ENCODE assay signal across 24 mouse cellular contexts in genomic region chr1:34978156-34978555, GRCm38 (mm10).
"Had no signal": no experiment of that assay in that cellular context is flagged by ENCODE, and none has a peak within 500 bp of the region (broad histone marks: within the 10 kb centered on the region; RNA-seq: fewer than 3 reads in every experiment).

No protein-coding gene starts in this region.

- H3K9ac ChIP-seq: embryonic facial prominence, embryonic 12.5 days; embryonic facial prominence, embryonic 13.5 days; embryonic facial prominence, embryonic 15.5 days; forebrain, embryonic 12.5 days; forebrain, embryonic 13.5 days; forebrain, embryonic 15.5 days; forebrain, postnatal 0 days had no signal

- H3K4me1 ChIP-seq: embryonic facial prominence, embryonic 10.5 days; embryonic facial prominence, embryonic 12.5 days; embryonic facial prominence, embryonic 13.5 days; embryonic facial prominence, embryonic 15.5 days; forebrain, embryonic 10.5 days; forebrain, embryonic 12.5 days; forebrain, embryonic 13.5 days; forebrain, embryonic 15.5 days had no signal

- DNase-seq: cerebellum, adult 2 months; cerebellum, adult 8-10 months; cerebellum, adult 9-10 months; cerebellum, adult 9-11 months; cerebellum, postnatal 14 days; cerebellum, postnatal 25 days; cerebellum, postnatal 36 days; embryo, embryonic 11 days; forebrain, postnatal 0 days; gastrocnemius, adult 2 months; gastrocnemius, postnatal 10 days; gastrocnemius, postnatal 14 days; gastrocnemius, postnatal 25 days; gastrocnemius, postnatal 36 days; heart, adult 18-20 months had no signal

- H3K27ac ChIP-seq: embryonic facial prominence, embryonic 10.5 days; embryonic facial prominence, embryonic 12.5 days; embryonic facial prominence, embryonic 13.5 days; embryonic facial prominence, embryonic 15.5 days; forebrain, embryonic 10.5 days; forebrain, embryonic 12.5 days; forebrain, embryonic 13.5 days; forebrain, embryonic 15.5 days; gastrocnemius, adult 2 months had no signal

- H3K9me3 ChIP-seq: embryonic facial prominence, embryonic 15.5 days; forebrain, embryonic 15.5 days had no signal

- H3K36me3 ChIP-seq: embryonic facial prominence, embryonic 10.5 days; embryonic facial prominence, embryonic 12.5 days; embryonic facial prominence, embryonic 13.5 days; embryonic facial prominence, embryonic 15.5 days; forebrain, embryonic 10.5 days; forebrain, embryonic 12.5 days; forebrain, embryonic 15.5 days had no signal

- H3K27me3 ChIP-seq: embryonic facial prominence, embryonic 12.5 days; embryonic facial prominence, embryonic 13.5 days; embryonic facial prominence, embryonic 15.5 days; forebrain, embryonic 12.5 days; forebrain, embryonic 15.5 days had no signal

- H3K4me3 ChIP-seq: embryonic facial prominence, embryonic 10.5 days; embryonic facial prominence, embryonic 12.5 days; embryonic facial prominence, embryonic 13.5 days; embryonic facial prominence, embryonic 15.5 days; erythroblast, embryonic 14.5 days; forebrain, embryonic 10.5 days; forebrain, embryonic 12.5 days; forebrain, embryonic 13.5 days; forebrain, embryonic 15.5 days; gastrocnemius, adult 2 months had no signal
